Mouse (Mus musculus) cerebellum, adult 2 months (tissue): ENCODE data around the gene Zeb2.

Experiments used
- CTCF ChIP-seq: fragments of 200-500 bp; IDR thresholded peaks from 2 replicates; pipeline ENCODE4 v1.5.1; 2011; ENCODE audit warnings: low read depth, mild to moderate bottlenecking, control low read depth, low read length, moderate library complexity, borderline replicate concordance; ENCODE audit not compliant: insufficient read depth
- POLR2A ChIP-seq: fragments of 200-500 bp; IDR thresholded peaks from 2 replicates; pipeline ENCODE4 v1.6.1; 2011; ENCODE audit warnings: low read length, control low read depth, borderline replicate concordance; ENCODE audit not compliant: insufficient read depth

- no peak for TF ChIP-seq CTCF
- TF ChIP-seq POLR2A, result no peak
Measured at GRCm38 (mm10) chr2:44976484-44976883, 140.7 kb downstream of the Zeb2 start.
